Mouse (Mus musculus) testis, adult 2 months (tissue): ENCODE data around the gene Serpinh1.

Experiments
- CTCF ChIP-seq: fragments of 200-500 bp; IDR thresholded peaks from 2 replicates; pipeline ENCODE4 v1.5.1; 2012; ENCODE audit warnings: low read depth, mild to moderate bottlenecking, inconsistent platforms, low read length, moderate library complexity; ENCODE audit not compliant: control insufficient read depth, insufficient read depth, insufficient replicate concordance
- POLR2A ChIP-seq: fragments of 200-500 bp; IDR thresholded peaks from 2 replicates; pipeline ENCODE4 v1.6.1; 2012; ENCODE audit warnings: low read depth, mild to moderate bottlenecking, inconsistent platforms, low read length, moderate library complexity; ENCODE audit not compliant: control insufficient read depth

- no peak for TF ChIP-seq CTCF
- TF ChIP-seq POLR2A, result no peak
Measured at GRCm38 (mm10) chr7:99401373-99401772, 48.3 kb upstream of the Serpinh1 start.
